Mouse (Mus musculus): ENCODE data around the gene Cenpj. TPM values are rescaled to one million over a fixed set of nuclear protein-coding genes. Genes with fewer than 3 reads are reported as not detected.

Gene Cenpj
- total RNA-seq, 2 experiments from 2014 or later = 2.0 to 4.0 TPM

DNA sequence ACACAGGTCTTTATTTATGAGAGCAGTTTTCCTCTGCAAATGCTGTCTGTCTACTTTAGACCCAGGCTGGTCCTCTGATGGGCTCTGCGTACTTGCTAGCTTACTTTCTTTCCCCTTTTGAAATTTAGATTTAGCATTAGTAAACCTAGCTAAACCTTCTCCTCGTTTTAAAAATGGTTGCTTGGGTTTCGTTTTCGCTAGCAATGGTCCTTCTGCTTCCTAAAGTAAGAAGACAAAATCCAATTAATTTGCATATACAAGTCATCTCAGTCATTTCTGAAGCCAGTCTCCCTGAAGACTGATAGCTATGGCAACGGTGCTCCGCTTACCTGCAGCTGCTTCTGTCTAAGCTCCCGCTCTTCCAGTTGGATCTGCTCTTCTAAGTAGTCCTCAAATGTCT is 21.9 kb downstream of the Cenpj start:
- intact Hi-C loops (cut with DNase I) = no loop called here
- no peak for DNase-seq (ENCODE audit: low spot score in 2 of 2)

DNA sequence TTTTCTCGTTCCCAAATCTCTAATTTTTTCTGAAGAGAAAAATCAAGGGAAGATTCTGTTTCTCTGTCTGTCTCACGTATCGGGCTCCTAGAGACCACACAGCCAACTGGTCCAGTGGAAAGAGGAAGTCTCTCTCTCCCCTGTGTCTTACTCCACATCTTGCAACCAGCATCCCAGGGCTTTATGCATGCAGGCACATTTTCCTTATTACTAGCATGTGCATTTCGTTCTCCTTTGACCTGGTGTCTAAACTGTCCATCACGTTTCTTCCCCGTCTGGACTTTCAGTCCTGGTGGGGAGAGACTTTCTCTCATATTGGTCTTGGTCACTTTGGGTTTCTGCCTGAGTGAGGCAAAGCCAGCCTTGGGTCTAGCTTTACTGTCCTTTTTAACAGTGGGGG is 22.3 kb downstream of the Cenpj start:
- intact Hi-C loops (cut with DNase I) = no loop called here
- DNase-seq (ENCODE audit: low spot score in 2 of 2) = no peak

DNA sequence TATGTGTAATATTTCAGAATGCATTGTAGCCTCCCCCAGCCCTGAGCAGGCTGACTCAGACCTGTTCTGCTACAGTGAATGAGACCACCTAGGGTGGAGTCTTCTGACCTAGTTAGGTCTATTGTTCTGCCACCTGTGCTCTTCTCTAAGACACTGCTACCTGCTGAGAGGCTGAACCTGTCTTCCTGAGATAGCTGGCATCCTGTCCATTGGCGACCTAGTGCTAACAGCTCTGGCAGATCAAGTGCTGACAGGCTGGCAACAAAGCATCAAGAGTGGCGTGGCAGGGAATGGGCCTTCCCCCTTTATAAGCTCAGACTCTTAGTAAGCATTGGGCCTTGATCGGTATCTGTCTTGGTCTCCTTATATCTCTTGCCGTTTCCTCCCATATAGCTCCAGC is 24.3 kb downstream of the Cenpj start:
- no peak for DNase-seq (ENCODE audit: low spot score in 2 of 2)
- intact Hi-C loops (cut with DNase I) = no loop called here

DNA sequence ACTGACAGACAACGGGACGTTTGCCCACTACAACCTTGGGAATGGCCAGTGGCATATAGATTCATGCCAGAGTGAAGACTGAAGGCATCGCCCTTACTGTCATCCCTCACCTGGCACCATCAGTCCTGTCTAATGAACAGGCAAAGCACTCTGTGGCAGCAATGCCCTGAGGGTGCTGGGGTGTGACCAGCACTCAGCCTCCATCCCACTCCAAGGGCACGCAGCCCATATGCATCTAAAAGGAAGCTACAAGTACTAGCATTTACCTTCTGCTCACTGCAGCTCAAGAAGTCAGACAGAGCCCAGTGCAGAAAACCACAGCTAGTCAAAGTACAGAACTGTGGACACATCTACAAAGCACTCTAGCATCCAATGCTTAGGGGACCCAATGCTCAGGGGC is 29.7 kb downstream of the Cenpj start:
- intact Hi-C loops (cut with DNase I) = no loop called here

DNA sequence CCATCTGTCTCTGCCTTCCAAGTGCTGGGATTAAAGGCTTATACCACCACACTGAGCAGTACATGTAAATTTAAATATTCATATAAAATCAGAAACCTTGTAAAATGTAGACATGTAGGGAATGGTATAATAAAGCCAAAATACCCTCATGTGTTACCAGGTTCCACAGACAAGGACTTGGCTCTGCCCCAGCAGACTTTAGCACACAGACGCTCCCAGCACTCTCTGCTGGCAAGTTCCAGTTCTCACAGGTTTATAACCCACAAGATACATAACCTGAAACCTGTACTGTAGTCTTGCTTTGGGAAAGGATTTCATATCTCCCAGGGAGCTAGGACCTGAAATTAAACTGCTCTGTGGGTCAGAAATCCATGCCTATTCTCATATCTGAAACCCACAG is 30.3 kb downstream of the Cenpj start:
- intact Hi-C loops (cut with DNase I) = no loop called here
- no peak for DNase-seq (ENCODE audit: low spot score in 2 of 2)

More for the DNA sequence above, 29.7 kb downstream of the Cenpj start:
- no peak for DNase-seq (ENCODE audit: low spot score in 2 of 2)

DNA sequence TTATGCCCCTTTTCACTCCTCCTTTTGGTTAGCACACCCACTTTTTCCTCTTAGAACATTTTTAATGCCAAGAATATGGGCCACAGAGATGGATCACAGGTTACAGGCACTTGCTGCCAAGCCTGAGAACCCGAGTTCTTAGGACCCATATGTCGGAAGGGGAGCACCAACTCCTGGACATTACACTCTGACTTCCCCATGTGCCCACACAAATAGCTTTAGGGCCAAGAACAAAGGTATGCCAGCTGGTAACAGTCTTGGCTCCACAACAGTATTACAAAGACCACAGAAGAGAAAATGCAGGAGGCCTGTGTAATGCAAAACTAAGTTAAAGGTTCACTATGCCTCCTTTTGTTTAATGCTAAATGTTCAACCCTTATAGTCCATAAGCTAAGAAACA is 44.4 kb downstream of the Cenpj start:
- intact Hi-C loops (cut with DNase I) = no loop called here
- DNase-seq (ENCODE audit: low spot score in 2 of 2) = no peak

DNA sequence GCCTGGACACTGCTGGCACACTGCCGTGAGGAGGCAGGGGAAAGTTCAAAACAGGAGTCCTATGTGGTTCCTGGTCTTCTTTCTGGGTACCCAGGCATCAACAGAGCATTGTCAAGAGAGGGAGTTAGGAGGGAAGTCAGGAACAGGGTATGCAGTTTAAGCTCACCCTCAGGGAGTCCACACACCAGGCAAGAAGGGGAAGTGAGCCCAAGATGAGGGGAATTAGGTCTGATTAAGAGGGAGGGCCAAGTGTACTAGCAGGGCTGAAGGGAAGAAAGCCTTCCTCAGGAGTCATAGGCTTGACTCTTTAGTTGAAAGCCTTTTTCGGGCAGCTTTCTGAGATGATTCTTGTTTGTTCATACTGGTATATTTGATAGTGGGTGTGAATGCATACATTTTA is 60.5 kb downstream of the Cenpj start:
- intact Hi-C loops (cut with DNase I) = no loop called here
- DNase-seq (ENCODE audit: low spot score in 2 of 2) = no peak

DNA sequence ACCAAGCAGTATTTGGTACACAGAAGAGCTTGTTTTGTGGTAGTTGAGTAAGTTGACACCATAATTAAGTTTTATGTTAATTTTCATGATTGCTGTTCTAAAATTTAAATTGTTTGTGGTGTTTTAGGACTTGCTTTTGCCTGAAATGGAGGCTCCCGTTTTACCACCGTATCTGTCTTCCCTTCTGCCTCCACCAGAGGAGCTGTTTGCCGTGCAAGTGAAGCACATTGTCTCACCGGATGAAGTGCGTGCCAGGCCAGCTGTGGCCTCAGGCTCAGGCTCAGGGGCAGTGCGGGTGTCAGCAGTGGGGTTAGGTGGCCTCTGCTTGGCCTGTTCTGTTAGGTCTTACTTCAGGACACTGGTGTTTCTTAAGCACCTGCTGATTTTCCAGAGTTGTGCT is 63.1 kb downstream of the Cenpj start:
- no peak for DNase-seq (ENCODE audit: low spot score in 2 of 2)
- intact Hi-C loops (cut with DNase I) = no loop called here

DNA sequence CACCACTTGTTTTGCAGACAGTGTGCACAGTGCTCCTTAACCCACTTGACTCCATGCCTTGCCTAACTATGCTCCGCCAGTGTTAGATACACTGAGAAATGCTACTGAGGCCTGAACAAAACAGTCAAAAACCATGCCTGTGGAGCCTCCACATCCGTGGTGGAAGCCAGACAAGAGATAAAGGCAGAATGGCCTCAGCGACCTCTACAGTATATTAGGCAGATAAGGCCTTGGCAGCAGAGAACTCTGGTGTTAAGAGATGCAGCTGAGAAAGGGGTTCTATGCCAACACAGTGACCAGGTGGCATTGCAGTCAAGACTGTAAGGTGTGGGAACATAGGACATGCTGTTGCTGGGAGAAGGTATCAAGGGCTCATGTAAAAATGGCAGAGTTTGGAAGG is 68.5 kb downstream of the Cenpj start:
- no peak for DNase-seq (ENCODE audit: low spot score in 2 of 2)
- intact Hi-C loops (cut with DNase I) = no loop called here

DNA sequence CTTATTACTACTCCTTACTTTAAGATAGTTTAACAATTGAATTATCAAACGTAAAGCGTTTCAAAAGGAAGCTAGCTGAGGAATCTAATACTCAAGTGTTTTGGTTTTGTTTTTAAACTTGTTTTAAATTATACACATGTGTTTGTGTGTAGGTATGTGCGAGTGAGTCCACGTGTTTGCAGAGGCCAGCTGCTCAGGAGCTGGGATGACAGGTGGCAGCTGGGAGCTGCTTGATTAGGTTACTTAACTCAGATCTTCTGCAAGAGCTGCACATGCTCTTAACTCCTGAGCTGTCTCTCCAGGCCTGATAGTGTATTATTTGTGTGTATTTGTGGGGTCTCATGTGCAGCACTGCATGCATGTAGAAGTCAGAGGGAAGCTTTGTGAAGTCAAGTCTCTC is 72.8 kb downstream of the Cenpj start:
- DNase-seq (ENCODE audit: low spot score in 2 of 2) = no peak
- intact Hi-C loops (cut with DNase I) = no loop called here

DNA sequence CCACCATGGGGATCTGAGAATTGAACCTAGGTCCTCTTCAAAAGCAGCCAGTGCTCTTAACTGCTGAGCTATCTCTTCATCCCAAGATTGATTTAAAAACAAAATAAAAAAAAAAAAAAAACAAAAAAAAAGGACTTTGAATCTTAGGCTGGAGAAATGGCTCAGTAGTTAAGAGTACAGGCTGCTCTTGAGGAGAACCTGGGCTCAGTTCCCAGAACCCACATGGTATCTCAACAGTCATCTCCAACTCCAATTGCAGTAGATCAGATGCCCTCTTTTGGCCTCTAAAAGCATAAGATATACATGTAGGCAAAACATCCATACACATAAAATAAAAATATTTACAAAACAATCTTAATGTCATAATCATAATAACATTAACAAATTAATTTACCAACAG is 85.4 kb downstream of the Cenpj start:
- DNase-seq (ENCODE audit: low spot score in 2 of 2) = no peak
- intact Hi-C loops (cut with DNase I) = no loop called here

Other genes starting within 250 kb of the Cenpj start
- gene Atp12a, start 210.4 kb downstream of the Cenpj start, total RNA-seq (2021) = under 1 TPM in 1 of 2 experiments, not detected in 1; 0.07 TPM
- 1 to 10 TPM; 1.1 to 1.3 TPM for gene Rnf17, start 172.8 kb downstream of the Cenpj start, total RNA-seq (2021)
- 1 to 10 TPM; 3.7 to 4.3 TPM for gene Parp4, start 194 bp upstream of the Cenpj start, total RNA-seq (2021)
- 10 to 100 TPM; 46.6 to 59.0 TPM for gene Mphosph8, start 92.8 kb upstream of the Cenpj start, total RNA-seq (2021)
- gene Pspc1, start 202.9 kb upstream of the Cenpj start, total RNA-seq (2021) = 10 to 100 TPM; 56.8 to 58.1 TPM
- gene Zmym5, start 236.3 kb upstream of the Cenpj start, total RNA-seq (2021) = 10 to 100 TPM; 25.8 to 32.7 TPM